Mouse (Mus musculus): Measurements from ENCODE around the gene Tbccd1. TPM values are rescaled to one million over a fixed set of nuclear protein-coding genes. Genes with fewer than 3 reads are reported as not detected.

The Tbccd1 gene
- polyA plus RNA-seq, 1 experiment from 2014 or later, result 33.5 TPM

DNA sequence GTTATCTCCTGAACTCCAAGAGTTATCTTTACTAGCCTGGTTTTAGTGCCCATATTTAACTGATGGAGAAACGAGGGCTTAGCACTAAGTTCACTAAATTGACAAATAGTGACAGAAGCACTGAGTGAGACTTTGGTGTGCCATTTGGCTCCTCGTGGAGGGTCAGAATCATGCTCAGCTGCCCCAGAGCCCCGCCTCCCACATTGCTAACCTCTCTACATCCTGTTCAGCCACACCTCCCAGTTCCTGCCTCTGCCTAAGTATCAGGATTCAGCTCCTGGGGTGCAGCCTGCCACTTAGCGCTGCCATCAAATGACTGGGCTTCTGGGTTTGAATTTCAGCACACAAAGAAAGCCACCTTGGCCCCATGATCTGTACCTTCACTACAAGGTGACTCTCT lies 27.9 kb upstream of the Tbccd1 start:
- no peaks in the 10 kb centered on the region for H3K9me3 ChIP-seq
- no peak for ATAC-seq (ENCODE audit: insufficient number of reproducible peaks, insufficient read depth, low FRiP score, low TSS enrichment, low read depth)
- no peak overlapping the region for H3K4me3 ChIP-seq
- H3K4me2 ChIP-seq, result no peak overlapping the region
- H3K27ac ChIP-seq, result no peak overlapping the region
- no peaks in the 10 kb centered on the region for H3K36me3 ChIP-seq
- WGBS, result 36% methylated on average over 4 of the region's 4 CpGs
- peaks cover 7% of the 10 kb centered on the region for H3K27me3 ChIP-seq
- peaks cover 17% of the 10 kb centered on the region for H3K4me1 ChIP-seq
- H3K9ac ChIP-seq, result no peak overlapping the region

DNA sequence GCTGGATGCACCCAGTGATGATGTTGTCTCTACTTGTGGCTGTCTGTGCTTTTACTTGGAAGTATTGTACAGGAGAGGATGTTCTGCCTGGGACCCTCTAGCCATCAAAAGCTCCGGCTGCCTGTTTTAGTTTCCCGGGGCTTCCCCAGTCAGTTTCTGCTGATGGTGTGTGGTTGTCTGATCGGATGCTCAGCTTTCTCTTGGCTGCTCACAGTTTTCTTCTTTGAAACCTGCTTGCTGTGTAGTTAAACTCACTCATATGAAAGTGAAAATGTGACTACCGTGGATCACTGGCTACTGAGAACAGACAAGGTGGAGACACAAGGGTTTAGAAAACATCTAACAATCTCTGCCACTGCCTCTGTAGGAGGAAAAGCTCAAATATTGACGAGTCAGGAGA lies 26.0 kb upstream of the Tbccd1 start:
- Histone ChIP-seq H3K4me1 (peaks cover 26% of the 10 kb centered on the region), H3K36me3 (no peaks in the 10 kb centered on the region), H3K9me3 (no peaks in the 10 kb centered on the region), H3K4me2 (no peak overlapping the region), H3K27ac (no peak overlapping the region), H3K27me3 (peaks cover 22% of the 10 kb centered on the region), H3K4me3 (no peak overlapping the region), H3K9ac (no peak overlapping the region)
- no peak for ATAC-seq (ENCODE audit: insufficient number of reproducible peaks, insufficient read depth, low FRiP score, low TSS enrichment, low read depth)
- WGBS, result 77% methylated on average over 5 of the region's 5 CpGs

DNA sequence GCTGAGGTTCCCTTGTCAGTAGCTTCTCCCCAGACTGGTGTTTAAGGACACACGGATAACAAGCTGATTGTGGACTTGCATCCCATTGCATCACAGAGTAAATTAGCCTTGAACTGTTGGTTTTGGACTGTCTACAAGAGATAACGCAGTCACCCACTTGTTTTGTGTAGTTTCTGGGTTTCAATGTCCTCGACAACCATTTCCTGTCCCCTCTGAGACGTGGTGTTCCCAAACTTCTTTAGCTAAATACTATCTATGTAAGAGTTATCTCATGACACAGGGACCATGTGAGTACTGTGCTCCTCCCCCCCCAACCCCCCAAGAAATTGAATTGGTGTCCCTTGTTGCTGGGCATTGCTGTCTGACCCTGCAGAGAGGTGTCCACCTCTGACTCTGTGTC lies 24.0 kb upstream of the Tbccd1 start:
- Histone ChIP-seq H3K4me2 (peak overlapping the region; percentile 37; the same call in 1 of the 2 replicates), H3K9ac (no peak overlapping the region), H3K9me3 (no peaks in the 10 kb centered on the region), H3K27ac (no peak overlapping the region), H3K27me3 (peaks cover 26% of the 10 kb centered on the region), H3K4me1 (peaks cover 26% of the 10 kb centered on the region), H3K36me3 (no peaks in the 10 kb centered on the region), H3K4me3 (no peak overlapping the region)
- no peak for ATAC-seq (ENCODE audit: insufficient number of reproducible peaks, insufficient read depth, low FRiP score, low TSS enrichment, low read depth)
- 44% methylated on average over 4 of the region's 4 CpGs for WGBS

DNA sequence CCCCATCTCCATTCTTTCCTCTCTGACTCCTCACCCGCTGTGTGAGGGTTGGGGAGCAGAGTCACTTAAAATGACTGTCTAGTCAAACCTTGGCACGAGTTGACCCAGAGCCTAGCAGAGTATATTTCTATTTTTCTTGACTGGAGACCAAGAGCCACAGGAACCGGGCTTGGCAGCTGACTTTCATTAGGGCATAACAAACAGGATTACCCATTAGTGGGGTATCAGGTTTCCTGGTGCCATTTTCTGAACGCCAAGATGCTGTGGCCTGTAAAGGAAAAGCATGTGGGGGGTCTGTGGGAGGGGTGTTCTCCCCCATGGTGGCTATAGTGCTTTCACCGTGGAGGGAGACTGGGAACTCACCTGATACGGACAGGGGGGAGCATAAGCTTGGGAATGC lies 23.4 kb upstream of the Tbccd1 start:
- no peak overlapping the region for H3K9ac ChIP-seq
- 0 out of 2 replicates have a peak, but pooled peaks have one; percentile 10 for ATAC-seq (ENCODE audit: insufficient number of reproducible peaks, insufficient read depth, low FRiP score, low TSS enrichment, low read depth)
- no peak overlapping the region for H3K4me3 ChIP-seq
- no peaks in the 10 kb centered on the region for H3K36me3 ChIP-seq
- 2% methylated on average over 6 of the region's 6 CpGs for WGBS
- H3K27me3 ChIP-seq, result peaks cover 26% of the 10 kb centered on the region
- peaks cover 26% of the 10 kb centered on the region for H3K4me1 ChIP-seq
- H3K27ac ChIP-seq, result peak overlapping the region; percentile 29; the same call in 1 of the 2 replicates
- peak overlapping the region; percentile 37 for H3K4me2 ChIP-seq
- H3K9me3 ChIP-seq, result no peaks in the 10 kb centered on the region

- Histone ChIP-seq H3K27me3 (peaks cover 26% of the 10 kb centered on the region), H3K36me3 (no peaks in the 10 kb centered on the region), H3K4me3 (no peak overlapping the region), H3K9ac (no peak overlapping the region), H3K27ac (no peak overlapping the region), H3K9me3 (no peaks in the 10 kb centered on the region), H3K4me1 (peaks cover 26% of the 10 kb centered on the region), H3K4me2 (no peak overlapping the region)
- WGBS, result 45% methylated on average over 7 of the region's 7 CpGs
- no peak for ATAC-seq (ENCODE audit: insufficient number of reproducible peaks, insufficient read depth, low FRiP score, low TSS enrichment, low read depth)
Measured at GRCm38 (mm10) chr16:22879945-22880595, 22.6 kb upstream of the Tbccd1 start.

DNA sequence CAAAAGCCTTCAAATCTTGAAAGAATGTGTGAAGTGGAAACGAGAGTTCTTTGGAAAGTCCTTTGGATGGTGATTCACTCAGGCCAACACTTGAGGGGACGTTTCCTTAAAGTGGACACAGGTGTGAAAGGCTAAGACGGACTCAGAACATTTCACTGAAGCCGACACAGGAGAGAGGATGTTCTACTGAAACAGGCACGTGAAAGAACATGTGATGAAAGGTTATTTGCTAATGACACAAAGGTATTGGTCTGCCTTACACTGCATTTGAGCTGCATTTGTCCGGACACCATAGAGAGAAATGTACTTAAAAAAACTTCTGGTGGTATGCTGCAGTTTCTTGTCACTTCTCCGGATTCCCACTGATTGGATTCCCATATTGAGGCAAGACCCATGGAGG lies 21.2 kb upstream of the Tbccd1 start:
- Histone ChIP-seq H3K4me2 (no peak overlapping the region), H3K4me1 (peaks cover 26% of the 10 kb centered on the region), H3K4me3 (no peak overlapping the region), H3K9me3 (no peaks in the 10 kb centered on the region), H3K27me3 (peaks cover 26% of the 10 kb centered on the region), H3K27ac (no peak overlapping the region), H3K9ac (no peak overlapping the region), H3K36me3 (no peaks in the 10 kb centered on the region)
- no peak for ATAC-seq (ENCODE audit: insufficient number of reproducible peaks, insufficient read depth, low FRiP score, low TSS enrichment, low read depth)
- 77% methylated on average over 7 of the region's 7 CpGs for WGBS

GRCm38 (mm10) chr16:22877660-22878390 lies 20.4 kb upstream of the Tbccd1 start:
- Histone ChIP-seq H3K9ac (no peak overlapping the region), H3K27me3 (peaks cover 26% of the 10 kb centered on the region), H3K36me3 (peaks cover 8% of the 10 kb centered on the region), H3K27ac (no peak overlapping the region), H3K4me2 (no peak overlapping the region), H3K9me3 (no peaks in the 10 kb centered on the region), H3K4me3 (no peak overlapping the region), H3K4me1 (peaks cover 26% of the 10 kb centered on the region)
- 70% methylated on average over 11 of the region's 11 CpGs for WGBS
- ATAC-seq (ENCODE audit: insufficient number of reproducible peaks, insufficient read depth, low FRiP score, low TSS enrichment, low read depth), result no peak

DNA sequence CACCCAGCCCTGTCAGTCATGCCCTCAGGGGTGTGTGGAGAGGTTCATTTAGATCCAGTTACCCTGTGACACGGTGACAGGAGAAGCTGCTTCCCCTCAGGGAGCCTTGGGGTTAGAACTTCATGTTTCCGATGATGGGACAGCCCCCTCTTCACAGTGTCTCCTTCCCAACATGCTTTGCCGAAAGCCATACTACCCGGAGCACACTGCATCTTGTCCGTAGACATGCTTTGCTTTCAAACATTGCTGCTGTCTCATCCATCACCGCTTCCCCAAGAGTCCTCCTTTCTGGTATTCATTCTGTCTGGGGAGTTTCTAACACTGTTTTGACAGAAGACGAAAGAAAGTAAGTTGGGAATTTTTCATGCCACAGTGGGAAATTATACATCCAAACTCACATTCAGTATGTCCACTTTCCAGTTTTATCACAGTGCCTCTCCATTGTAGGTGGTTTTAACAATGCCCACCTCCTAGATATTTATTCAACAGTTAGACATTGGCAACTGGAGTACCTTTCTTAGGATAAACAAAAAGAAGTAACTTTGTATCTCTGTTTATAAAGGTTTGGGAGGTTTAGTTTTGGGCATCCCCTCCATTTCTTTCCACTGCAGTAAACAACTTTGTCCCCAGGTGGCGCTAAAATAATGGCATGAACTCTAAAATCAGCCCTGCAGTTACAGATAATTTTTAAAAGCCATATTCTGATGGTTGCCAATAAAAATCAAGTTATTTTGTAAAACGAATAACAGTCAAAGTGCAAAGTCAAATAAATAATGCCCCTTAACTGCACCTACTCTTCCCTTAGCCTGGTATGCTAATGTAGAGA lies 19.0 kb upstream of the Tbccd1 start:
- 27% methylated on average over 9 of the region's 9 CpGs for WGBS
- Histone ChIP-seq H3K4me1 (peaks cover 19% of the 10 kb centered on the region), H3K4me3 (no peak overlapping the region), H3K4me2 (no peak overlapping the region; the same call in 1 of the 2 replicates), H3K36me3 (peaks cover 22% of the 10 kb centered on the region), H3K27me3 (peaks cover 19% of the 10 kb centered on the region), H3K27ac (no peak overlapping the region), H3K9me3 (no peaks in the 10 kb centered on the region), H3K9ac (no peak overlapping the region)
- ATAC-seq (ENCODE audit: insufficient number of reproducible peaks, insufficient read depth, low FRiP score, low TSS enrichment, low read depth), result no peak

DNA sequence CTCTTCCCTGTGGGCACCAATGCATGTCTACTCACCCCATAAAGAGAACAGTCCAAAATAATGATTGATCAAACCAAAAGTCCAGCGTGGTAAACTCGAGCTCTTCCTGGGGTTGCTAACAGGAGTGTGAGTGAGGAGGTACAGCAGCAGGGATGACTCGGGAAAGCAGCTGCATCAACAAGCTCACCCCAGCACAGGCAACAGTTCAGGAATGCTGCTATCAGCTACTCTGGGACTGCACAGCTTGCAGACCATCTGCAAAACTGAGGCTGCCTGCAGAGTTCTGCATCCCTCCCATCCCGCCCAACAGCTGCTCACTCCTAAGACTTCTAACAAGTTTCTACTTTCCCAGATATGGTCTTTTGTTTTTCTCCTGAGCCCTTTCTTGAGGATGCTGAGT lies 15.9 kb upstream of the Tbccd1 start:
- Histone ChIP-seq H3K4me1 (no peaks in the 10 kb centered on the region), H3K9me3 (no peaks in the 10 kb centered on the region), H3K4me3 (no peak overlapping the region), H3K27me3 (0 out of 2 replicates have a peak, but pooled peaks cover 3% of the 10 kb centered on the region), H3K27ac (no peak overlapping the region), H3K36me3 (peaks cover 53% of the 10 kb centered on the region), H3K9ac (no peak overlapping the region), H3K4me2 (no peak overlapping the region)
- WGBS, result 78% methylated on average over 4 of the region's 4 CpGs
- no peak for ATAC-seq (ENCODE audit: insufficient number of reproducible peaks, insufficient read depth, low FRiP score, low TSS enrichment, low read depth)

DNA sequence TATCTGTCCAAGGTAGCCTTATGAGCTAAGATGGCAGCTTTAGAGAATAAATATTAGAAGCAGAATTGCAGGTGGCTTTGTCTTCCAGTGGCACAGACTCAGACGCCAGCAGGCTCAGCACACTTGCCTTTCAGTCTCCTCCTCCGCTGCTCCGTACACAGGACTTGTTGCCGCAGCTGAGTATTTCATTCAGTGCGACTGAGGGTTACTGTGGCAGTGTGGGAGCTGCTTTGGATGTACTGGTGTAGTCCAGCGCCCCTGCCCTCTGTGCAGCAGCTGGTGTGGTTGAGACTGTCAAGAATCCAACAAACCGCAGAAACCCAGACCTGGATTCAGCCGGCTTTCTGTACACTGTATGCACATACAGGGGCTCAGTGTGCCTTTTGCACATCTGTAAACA lies 14.9 kb upstream of the Tbccd1 start:
- H3K27me3 ChIP-seq, result no peaks in the 10 kb centered on the region
- no peak overlapping the region for H3K4me3 ChIP-seq
- H3K4me1 ChIP-seq, result no peaks in the 10 kb centered on the region
- 92% methylated on average over 8 of the region's 8 CpGs for WGBS
- no peak for ATAC-seq (ENCODE audit: insufficient number of reproducible peaks, insufficient read depth, low FRiP score, low TSS enrichment, low read depth)
- no peak overlapping the region for H3K9ac ChIP-seq
- H3K27ac ChIP-seq, result no peak overlapping the region
- no peak overlapping the region for H3K4me2 ChIP-seq
- H3K36me3 ChIP-seq, result peaks cover 61% of the 10 kb centered on the region
- H3K9me3 ChIP-seq, result no peaks in the 10 kb centered on the region

- H3K27me3 ChIP-seq, result no peaks in the 10 kb centered on the region
- H3K36me3 ChIP-seq, result peaks cover 5% of the 10 kb centered on the region
- H3K4me2 ChIP-seq, result peak overlapping the region; percentile 88
- ATAC-seq (ENCODE audit: insufficient number of reproducible peaks, insufficient read depth, low FRiP score, low TSS enrichment, low read depth), result no peak
- WGBS, result 13% methylated on average over 9 of the region's 9 CpGs
- H3K9ac ChIP-seq, result peak overlapping the region; percentile 74
- H3K27ac ChIP-seq, result 0 out of 2 replicates have a peak overlapping the region, but pooled peaks have one; percentile 75
- peak overlapping the region; percentile 99 for H3K4me3 ChIP-seq
- H3K9me3 ChIP-seq, result no peaks in the 10 kb centered on the region
- H3K4me1 ChIP-seq, result peaks cover 13% of the 10 kb centered on the region
Measured at GRCm38 (mm10) chr16:22856773-22857172, 696 bp downstream of the Tbccd1 start.
